Mouse (Mus musculus): ENCODE results near the gene Plcb1.
A peak's percentile ranks its signal among the peaks of the same experiment; 100 is the strongest.

Gene Plcb1

DNA sequence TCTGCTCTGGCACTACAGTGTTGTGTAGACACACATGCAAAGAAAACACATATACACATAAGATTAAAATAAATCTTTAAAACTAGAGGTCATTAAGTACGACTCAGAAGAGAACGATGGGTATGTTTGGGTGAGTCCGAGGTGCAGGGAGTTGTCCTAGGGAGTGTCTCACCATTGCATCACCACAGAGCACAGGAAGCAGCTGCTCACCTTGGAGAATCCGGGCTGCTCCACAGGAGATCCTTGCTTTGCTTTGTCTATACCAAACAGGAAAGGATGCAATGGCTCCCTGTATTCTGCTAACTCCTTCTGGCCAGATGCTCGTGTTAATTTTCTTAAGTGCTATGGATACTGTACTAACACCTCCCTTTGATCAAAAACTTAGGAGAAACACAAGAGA, 287.1 kb downstream of the Plcb1 start:
- no peak for DNase-seq

DNA sequence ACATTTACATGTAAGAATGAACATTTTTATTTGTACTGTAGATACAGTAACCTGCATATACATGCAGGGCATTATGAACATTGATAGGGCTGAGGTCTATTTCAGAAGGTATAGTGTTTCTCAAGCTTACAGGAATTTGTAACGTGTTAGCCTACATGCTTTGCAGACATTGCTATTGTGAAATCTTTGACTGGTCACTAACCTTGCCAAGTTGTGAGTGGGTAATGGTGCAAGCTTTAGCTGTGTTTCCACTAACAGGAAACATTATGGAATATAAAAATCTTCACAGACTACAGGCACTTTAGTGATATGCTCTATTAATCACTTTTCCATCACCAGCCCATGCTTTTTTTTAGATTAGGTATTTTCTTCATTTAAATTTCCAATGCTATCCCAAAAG, 289.5 kb downstream of the Plcb1 start:
- no peak for DNase-seq

DNA sequence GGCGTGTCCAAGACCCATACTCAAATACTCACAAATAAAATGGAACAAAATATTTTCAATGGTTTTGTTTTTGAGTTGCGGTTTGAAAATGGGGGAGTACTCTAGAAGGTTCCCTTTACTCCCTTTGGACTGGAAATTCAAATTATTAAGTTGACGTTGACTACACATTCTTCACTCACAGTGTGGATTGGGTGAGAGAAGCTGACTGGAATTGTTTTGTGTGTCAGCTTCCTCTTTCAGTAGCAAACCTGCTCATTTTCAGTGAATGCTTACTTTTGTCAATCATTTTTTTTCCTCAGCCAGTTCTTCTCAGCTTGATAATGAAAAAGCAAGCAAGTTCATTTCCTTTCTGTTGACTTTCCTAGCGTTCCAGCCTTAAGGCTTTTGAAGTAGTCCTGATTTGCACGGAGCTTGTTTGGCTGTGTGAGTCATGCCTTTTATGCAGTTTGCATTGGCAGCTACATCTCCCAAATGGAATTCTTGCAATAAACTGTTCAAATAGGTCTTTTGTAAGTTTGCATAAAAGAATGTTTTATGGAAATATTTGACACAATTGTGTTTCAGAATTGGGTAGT, 306.8 kb downstream of the Plcb1 start:
- no peak for DNase-seq

DNA sequence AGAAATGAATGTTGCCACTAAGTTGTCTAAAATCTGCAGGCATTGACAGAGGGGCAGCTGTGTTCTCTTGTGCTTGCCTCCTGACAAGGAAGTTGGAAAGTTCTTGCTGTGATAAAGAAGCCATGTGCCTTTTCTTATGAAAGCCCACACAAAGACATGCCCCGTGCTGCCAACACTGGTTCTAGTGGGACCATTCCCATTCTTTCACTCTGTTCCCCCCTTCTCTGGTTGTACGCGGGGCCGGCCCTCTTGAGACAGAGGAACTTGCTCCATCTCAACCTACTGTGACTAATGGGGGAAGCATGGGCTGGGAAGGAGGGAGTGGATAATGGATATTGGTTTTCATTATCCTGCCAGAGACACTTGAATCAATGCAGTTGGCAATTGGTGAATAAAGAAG, 315.4 kb downstream of the Plcb1 start:
- no peak for DNase-seq

DNA sequence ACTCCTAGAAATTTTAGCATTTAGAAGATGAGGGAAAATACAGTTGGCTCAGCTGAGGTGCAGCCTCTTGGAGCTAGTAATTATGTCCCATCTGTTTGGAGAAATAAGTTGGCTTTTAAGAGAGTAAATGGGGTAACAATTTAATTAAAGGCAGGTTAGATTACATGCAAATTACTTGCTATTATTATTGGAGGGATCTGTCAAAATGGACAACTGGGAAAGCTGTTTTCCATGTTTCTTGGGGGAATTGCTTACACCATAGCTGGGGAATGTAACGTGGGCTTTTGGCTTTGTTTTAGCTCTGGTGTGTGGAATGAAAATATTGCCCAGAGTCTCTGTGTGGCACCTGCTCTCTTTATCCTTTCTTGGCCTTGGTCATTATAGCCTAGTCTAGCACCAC, 316.1 kb downstream of the Plcb1 start:
- DNase-seq: no peak

DNA sequence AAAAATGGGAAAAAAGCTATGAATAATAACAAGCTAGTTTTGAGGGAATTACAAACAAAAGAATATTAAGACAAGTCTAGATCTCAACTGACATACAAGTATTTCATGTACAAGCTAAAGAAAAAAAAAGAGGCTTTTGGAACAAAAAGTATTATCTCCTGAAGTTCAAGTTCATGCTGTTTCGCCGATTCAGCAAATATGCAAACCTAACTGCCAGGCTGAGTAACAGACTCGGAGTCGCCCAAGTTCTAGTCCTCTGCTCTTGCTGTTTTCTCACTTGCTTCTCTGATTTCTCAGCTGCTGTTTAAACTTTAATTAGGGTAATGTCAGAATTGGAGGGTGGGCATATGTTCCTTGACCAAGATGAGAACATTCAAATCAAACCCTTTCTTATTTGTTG, 320.8 kb downstream of the Plcb1 start:
- DNase-seq: no peak

DNA sequence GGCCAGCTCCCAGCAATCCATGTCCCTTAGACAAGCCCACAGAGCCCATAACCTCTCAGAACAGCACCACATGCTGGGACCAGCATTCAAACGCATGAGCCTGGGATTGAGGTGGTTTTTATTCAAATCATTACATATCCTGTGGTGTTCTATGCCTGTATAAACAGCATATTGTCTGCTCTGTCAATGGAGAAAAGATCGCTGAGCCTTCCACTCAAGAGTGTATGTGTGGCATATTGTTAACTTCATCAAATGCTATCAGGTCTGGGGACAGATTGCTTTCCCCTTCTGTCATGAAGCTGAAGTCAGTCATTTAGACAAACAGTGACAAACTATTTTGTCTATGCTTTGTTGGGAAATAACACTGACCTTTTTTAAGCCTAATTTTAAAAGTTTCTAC, 322.7 kb downstream of the Plcb1 start:
- DNase-seq: no peak

DNA sequence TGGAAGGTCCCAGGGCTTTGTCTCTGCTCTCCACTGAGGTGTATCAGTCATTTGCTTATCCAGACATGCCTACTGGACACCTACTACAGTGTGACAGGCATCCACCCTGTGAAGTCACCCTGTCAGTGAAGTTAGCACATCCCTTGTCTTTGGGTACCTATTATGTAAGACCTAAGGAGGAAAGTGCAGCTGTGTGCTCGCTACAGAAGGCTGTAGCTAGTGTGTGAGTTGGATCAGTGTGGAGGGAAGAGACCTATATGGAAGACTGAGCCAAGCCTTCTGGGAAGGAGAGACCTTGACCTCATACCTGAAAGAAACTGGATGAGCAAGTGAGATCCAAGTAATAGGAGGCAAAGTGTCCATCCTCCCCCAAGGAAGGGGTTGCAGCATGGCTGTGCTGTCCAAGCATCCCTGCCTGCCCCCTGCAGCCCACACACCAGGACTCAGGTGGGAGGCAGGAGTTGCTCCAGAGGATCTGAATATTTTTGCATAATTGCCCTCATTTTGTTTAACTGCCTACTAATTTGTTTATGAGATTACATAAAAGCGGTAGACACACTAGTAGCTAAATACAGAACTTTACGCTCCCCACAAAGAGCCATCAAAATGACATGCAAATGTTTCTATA, 328.7 kb downstream of the Plcb1 start:
- DNase-seq: no peak

DNA sequence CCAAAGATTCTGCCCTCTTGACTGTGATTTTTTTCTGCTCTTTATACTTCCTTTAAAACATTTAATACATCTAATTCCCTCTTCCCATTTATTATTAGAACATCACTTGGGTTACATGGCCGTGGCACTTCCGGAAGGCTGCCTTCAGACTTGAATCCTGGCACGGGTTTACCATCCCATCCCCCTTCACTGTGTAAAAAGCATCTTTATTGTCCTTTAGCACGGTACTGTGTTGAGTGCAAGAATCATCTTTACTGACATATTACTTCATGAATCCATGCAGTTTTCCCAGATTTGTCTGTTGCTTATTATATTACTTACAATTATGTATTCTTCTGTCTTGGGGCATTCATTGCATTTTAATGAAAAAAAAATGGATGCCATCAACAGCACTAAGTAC, 337.2 kb downstream of the Plcb1 start:
- no peak for DNase-seq

DNA sequence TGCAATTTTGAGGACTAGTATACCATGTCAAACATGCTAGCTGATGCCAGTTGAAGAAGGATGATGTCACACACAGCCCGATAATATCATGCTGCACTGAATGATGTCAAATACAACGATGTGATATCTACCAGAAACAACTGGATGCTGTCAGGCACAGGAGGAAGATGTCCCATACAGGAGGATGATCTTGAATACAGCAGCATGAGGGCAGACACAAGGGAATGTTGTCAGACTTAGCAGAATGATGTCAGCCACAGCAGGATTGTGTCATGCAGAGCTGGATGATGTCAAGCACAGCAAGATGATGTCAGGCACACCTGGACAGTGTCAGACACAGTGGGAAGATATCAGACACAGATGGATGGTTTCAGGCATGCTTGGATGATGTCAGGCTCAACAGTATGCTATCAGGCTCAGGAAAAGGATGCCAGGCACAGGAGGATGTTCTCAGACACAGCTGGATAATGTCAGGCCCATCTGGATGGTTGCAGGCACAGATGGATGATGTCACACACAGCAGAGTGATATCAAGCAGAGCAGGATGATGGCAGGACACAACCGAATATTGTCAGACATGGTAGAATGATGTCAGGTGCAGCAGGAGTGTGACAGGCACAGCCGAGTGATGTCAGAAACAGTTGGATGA, 338.0 kb downstream of the Plcb1 start:
- no peak for DNase-seq

DNA sequence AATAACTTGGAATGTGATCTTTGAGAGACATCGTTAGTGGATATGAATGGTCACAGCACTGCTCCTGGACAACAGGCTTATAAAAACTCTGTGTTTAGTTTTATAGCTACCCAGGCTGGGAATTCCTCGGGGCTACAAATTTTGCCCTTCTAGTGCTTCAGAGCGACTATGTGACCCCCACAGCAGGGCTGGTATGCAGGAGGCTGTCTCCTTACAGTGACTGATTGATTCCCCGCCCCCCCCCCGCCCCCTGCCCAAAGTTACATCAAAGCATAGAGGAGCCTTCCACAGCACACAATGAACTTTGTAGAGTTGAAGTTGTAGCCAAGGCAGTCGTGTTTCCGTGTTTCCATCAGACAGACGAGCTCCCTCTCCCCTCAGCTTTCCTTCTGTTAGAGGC, 354.7 kb downstream of the Plcb1 start:
- no peak for DNase-seq

DNA sequence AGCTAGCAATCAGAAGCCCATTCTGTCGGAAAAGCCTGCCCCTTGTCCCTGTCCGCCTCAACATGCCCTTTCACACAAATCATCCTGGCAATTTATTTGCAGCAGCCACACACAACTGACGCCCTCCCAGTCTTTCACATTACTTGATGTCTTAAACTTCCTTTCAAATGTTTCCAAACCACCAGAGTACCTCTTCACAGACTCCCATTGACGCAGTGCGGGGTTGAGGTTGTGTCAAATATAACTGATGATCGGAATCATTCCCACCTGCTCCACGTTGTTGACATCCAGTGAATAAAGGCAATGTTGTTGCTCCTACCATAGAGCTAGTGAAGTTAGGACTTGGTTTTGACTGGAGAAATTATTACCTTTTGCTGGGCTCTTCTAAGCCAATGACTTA, 366.4 kb downstream of the Plcb1 start:
- no peak for DNase-seq

DNA sequence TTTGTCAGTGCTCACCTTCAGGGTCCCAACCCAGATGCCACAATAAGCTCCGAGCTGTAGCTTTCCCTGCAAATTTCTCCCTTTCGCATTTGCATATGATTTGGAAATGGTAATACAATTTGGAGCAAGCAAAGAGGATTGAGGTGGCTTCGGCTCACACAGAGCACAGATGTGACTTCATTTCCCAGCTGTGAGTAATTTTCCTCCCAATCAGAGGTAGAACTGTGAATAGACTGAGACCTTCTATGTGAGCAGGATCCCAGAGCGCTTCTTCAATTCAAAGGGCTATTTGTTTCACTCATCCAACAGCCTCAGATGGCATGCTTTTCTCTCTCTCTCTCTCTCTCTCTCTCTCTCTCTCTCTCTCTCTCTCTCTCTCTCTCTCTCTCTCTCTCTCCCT, 367.4 kb downstream of the Plcb1 start:
- no peak for DNase-seq

DNA sequence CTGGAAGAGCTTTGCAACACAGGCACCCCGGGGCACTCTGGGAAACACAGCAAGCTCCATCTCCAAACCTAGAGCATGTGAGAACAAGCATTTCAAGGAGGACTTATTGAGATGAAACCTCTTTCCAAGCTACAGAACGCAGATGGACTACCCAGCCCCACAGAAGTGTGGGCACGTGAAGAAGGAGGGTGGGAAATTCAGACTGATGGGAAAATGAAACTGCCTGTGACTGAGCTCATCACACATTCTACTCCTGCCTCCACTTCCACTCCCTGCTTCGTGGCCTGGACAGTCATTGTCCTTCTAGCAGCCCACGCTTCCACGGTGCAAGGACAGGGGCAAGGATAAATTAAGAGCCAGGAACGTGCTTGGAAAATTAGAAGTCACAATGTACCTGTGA, 370.2 kb downstream of the Plcb1 start:
- DNase-seq: no peak

DNA sequence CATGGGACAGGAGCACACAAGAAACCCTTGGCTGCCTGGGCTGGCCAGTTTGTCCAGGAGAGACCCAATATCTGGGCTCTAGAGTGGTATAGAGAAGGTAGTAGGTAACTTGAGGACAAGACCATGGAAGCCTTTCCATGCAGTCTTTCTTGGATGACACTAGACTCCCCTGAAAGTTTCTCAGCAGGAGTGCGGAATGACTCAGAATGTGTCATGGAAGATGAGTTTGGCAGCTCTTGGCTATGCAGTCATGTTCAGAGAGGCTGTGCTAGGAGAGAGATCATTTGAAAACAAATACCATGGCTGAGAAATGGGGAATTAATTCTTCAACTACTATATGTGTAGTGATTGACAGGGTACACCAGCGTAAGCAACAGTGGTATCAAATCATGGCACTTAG, 372.1 kb downstream of the Plcb1 start:
- DNase-seq: peak in 1 of 2 experiments; percentile 14

DNA sequence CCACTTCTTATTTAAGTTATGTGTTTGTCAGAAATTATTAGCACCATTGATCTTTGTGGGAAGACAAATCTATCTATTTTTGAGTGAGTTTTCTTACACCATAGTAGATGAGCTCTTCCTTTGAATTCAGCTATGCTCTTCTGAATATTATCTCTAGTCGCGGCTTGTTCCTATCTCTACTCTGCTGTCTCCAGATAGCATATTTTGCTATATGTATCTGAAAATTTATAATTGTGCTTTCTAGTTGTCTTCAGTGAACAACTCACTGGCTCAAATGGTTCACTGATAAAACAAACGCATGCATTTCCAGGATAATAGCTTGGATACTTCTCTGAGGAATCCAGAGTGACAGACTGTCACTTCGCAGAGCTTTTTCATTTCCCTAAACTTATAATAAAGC, 375.8 kb downstream of the Plcb1 start:
- no peak for DNase-seq

DNA sequence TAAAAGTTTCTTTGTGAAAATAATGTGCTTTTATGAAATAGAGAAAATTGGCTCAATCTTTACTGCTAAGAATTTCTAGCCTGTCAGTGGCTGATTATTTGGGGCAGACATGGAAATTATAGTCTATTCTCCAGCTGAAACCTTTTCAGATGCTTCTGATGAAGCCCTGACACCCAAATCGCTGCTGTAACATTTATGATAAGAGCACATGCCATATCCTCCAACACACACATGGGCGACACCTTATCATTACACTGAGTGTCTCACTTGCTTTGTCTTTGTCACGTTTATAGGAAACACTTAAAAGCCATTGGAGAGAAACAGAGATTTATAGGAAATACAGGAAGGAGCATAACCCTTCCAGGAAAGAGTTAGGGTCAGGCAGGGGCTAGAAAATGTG, 379.6 kb downstream of the Plcb1 start:
- no peak for DNase-seq

DNA sequence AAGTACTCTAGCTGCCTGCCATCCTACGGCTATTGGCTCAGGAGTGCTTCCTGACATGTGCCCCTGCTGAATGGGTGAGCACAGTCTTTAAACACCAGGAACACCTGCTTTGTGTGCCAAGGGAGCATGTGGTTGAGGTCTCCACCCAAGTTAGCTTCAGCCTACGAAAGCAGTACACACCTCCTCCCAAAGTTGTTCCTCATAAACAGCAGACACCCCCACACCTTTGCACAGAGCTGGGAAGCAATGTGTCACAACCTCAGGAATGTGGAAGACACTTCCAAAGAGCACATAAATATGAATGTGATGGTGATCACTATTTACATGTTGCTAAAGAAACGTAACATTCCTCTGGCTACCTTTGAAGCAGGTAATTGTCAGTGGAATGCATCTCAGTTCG, 389.7 kb downstream of the Plcb1 start:
- no peak for DNase-seq

DNA sequence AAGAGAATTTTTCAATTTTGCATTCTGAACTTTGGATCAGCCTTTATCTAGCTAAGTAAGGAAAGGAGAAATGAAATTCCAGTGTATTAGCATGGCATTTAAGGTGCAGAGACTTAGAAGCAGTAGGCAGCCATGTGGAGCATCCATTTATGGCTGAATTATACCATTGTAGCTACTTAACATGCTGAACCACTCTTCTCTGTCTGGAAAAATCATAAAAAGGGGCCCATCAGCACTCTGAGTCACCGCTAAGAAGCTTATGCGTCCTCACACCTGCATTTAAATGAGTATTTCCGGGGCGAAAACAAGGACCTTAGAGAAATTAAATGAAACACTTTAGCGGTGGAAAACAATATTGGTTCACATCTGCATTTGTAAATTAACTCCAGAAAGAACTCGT, 401.8 kb downstream of the Plcb1 start:
- no peak for DNase-seq

DNA sequence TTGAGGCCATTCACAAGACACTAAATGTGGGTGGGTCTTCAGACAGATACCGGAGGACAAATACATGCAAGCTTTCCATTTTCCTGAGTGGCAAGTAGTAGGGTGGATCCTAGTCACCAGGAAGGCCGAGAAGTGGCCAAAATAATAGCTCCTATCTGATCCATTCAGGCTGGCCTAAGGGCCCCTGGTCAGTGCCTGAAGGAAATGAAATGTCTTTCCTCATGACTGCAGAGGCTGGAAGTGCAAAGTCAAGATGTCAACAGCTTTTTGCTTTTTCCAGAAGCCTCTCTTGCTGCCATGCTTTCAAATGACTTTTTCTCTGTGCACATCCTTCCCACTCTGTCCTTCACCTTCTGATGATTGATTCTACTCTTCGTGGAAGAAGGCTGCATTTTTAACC, 415.0 kb downstream of the Plcb1 start:
- no peak for DNase-seq

DNA sequence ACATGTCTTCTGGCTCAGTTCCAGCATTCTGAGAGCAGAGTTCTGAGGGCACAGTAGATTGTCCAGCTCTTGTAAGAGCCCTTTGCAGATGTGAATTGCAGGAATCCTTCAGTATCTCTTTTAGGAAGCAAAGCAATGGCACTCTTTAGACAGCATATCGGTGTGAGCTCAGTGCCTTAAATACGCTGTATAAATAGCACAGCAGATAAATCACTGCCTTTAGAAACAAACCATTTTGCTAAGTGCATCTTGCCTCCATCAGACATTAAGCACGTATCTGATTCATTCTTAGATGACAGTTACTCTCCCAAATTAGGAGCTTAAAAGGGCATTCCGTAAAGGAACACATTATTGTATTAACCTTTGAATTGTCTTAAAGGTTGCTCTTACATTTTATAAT, 416.5 kb downstream of the Plcb1 start:
- peak in 1 of 2 experiments; percentile 36 for DNase-seq

DNA sequence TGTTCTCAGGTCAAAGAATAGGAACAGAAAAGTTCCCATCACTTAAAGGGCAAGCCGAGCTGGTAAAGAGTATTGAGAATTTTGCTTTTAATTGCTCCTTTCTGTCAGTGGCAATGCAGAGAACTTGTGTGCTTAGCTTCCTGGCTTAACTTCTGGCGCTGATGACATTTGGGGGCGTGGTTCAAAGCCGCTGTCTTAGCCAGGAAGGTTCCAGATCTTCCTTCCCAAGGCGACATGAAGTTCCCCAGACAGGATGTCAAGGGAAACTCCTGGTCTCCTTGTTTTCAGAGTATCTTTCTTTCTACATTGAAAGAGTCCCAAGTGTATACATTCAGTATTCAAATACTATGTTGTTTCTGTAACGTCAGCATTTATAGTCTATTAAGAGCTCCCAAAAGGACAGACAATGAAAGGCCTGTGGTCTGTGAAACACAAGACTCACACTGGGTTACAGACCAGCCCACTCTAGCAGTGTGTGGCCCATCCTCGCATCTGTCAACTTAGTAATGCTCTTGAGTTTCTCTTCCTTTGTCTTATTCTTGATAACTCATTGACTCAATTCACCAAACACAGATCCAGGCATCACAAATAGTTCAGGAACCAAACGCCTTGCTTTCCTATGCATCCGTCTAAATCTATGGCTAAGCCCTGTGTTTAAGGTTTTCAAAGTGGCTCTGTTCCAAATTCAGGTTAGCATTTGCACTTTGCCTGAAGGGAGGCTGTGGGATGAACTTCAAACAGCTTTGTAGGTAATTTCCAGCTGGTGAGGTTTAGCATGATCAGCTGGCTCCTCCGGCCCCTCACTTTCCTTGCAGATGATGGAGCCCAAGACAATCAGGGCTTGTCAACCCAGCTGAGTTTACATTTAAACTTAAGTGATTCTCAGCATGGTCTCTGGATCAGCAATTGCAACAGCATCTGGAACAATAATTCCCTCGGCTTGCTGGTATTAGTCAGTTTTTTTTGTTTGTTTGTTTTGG, 418.6 kb downstream of the Plcb1 start:
- peak; percentile 30 to 33 for DNase-seq

DNA sequence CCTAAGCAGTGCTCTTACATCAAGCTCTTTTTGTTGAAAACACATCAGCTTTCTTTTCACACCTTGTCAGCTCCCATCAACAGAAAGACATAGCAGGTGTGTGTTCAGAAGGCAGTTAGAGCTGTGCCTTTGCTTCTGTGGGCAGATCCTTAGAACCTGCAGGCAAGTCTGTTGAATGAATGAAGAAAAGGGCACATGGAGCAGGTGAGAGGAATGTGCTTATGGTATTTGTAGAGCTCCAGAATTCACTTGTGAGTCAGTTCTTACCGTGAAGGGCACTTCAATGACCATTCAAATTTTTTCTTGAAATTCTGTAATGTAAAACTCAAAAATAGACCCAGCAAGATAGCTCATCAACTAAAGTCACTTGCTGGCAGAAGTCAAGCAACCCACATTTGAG, 423.0 kb downstream of the Plcb1 start:
- no peak for DNase-seq

Measured in cerebellum, postnatal 10 days (tissue).